Mouse (Mus musculus) G1E (cell line): ENCODE results near the gene Gpr3. TPM values are rescaled to one million over a fixed set of nuclear protein-coding genes. Genes with fewer than 3 reads are reported as not detected.

ENCODE experiments used
- ATAC-seq: 2 replicates; pipeline ENCODE4 v1.8.0; 2016; ENCODE audit warnings: mild to moderate bottlenecking; ENCODE audit not compliant: insufficient number of reproducible peaks, poor library complexity, low FRiP score, severe bottlenecking; ENCODE audit errors: extremely low read depth
- DNase-seq: peaks from one replicate; pipeline ENCODE4 v3.0.0; 2012; ENCODE audit warnings: low spot score
- H3K27me3 ChIP-seq: 2 replicates; pipeline ENCODE4 v1.6.1; 2012; ENCODE audit warnings: mild to moderate bottlenecking, low read length, inconsistent platforms; ENCODE audit not compliant: insufficient read depth
- H3K36me3 ChIP-seq: replicated peaks from 2 replicates; pipeline ENCODE3; 2012; ENCODE audit warnings: mild to moderate bottlenecking, inconsistent platforms
- H3K4me1 ChIP-seq: 2 replicates; pipeline ENCODE4 v1.6.1; 2012; ENCODE audit warnings: low read depth, low read length, inconsistent platforms, mixed read lengths; ENCODE audit not compliant: insufficient read depth
- H3K4me3 ChIP-seq: 2 replicates; pipeline ENCODE4 v1.5.1; 2012; ENCODE audit warnings: low read depth, mild to moderate bottlenecking, inconsistent platforms, low read length, moderate library complexity, mixed read lengths
- H3K9me3 ChIP-seq: replicated peaks from 2 replicates; pipeline ENCODE4 v1.6.1; 2012; ENCODE audit warnings: inconsistent platforms
- CTCF ChIP-seq: IDR thresholded peaks from 2 replicates; pipeline ENCODE4 v1.5.1; 2012; ENCODE audit warnings: low read depth, low read length, inconsistent platforms, mixed read lengths
- GATA1 ChIP-seq: IDR thresholded peaks from 2 replicates; pipeline ENCODE4 v1.6.1; 2012; ENCODE audit warnings: borderline replicate concordance, low read length, inconsistent platforms, mixed read lengths
- GATA2 ChIP-seq: IDR thresholded peaks from 2 replicates; pipeline ENCODE4 v1.6.1; 2012; ENCODE audit warnings: low read depth, low read length, inconsistent platforms, borderline replicate concordance
- POLR2AphosphoS5 ChIP-seq: IDR thresholded peaks from 2 replicates; pipeline ENCODE4 v1.6.1; 2012; ENCODE audit warnings: low read depth, low read length, inconsistent platforms; ENCODE audit not compliant: insufficient replicate concordance
- TAL1 ChIP-seq: conservative IDR thresholded peaks from 2 replicates; pipeline ENCODE4 v1.6.1; 2012; ENCODE audit warnings: low read depth, low read length, inconsistent platforms, mixed read lengths
- polyA plus RNA-seq: library from polyadenylated mRNA; stranded (reverse); fragments of >175 nt; gene quantifications from 2 replicates; pipeline ENCODE4 v1.2.3, GENCODE M21; 2012
- total RNA-seq, 2 experiments: library from RNA; stranded (forward) in 1 of 2; stranded (reverse) in 1 of 2; fragments of 200-1000 nt in 1 of 2; fragments of >200 nt in 1 of 2; fragmentation: Nextera tagmentation in 1 of 2; gene quantifications; 2 replicates each; pipeline ENCODE4 v1.2.3; 2014 to 2017

Gene Gpr3
- total and polyA plus RNA-seq, 3 experiments, result 0.10 to 0.16 TPM; not detected in 1

DNA sequence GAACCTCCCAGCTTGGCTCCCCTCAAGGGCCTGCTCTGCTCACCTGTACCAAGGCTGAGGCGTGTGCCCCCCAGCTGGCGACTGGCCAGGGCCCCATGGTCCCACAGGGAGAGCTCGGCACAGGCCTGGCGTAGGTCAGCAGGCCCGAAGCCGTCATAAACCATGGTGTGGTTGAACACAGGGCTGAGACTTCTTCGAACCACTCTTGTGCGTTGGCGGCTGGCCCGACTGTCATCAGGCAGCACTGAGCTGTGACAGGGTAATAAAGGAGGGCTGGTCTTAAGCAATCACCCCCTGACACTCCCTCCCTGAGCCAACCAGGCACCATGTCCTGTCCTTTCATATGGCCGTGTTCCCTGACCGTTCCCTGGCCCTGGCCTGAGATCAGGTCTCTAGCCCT is 41.1 kb upstream of the Gpr3 start:
- Histone ChIP-seq H3K36me3 (peaks cover 85% of the 10 kb centered on the region), H3K4me1 (peaks cover 51% of the 10 kb centered on the region), H3K27me3 (peaks cover 5% of the 10 kb centered on the region; the same call in 1 of the 2 replicates), H3K9me3 (no peaks in the 10 kb centered on the region), H3K4me3 (no peak overlapping the region)
- TF ChIP-seq TAL1 (no peak), GATA2 (no peak), POLR2AphosphoS5 (no peak), GATA1 (no peak), CTCF (no peak)
- ATAC-seq (no peak), DNase-seq (no peak)

DNA sequence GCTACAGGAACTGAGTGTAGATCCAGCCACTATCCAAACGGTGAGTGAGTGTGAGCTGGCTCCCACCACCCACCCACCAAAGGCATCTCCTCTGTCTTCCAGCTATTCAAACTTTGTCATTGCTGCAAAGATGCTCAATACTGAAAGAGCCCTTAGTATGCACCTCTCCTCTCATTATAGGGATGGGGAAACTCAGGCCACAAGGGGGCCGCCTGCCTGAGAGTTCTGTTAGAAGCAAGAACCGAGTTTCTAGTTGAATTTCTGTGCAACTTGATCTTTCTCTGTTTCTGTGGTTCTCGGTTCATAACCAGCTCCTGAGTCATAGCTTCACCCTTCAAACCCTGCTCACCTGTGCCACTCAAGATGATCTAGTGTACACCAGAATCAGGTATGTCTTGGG is 39.8 kb upstream of the Gpr3 start:
- Histone ChIP-seq H3K4me3 (no peak overlapping the region), H3K27me3 (peaks cover 3% of the 10 kb centered on the region; the same call in 1 of the 2 replicates), H3K4me1 (peaks cover 56% of the 10 kb centered on the region), H3K36me3 (peaks cover 85% of the 10 kb centered on the region), H3K9me3 (no peaks in the 10 kb centered on the region)
- ATAC-seq (no peak), DNase-seq (no peak)
- no peak for TF ChIP-seq TAL1
- TF ChIP-seq GATA1, result no peak
- no peak for TF ChIP-seq POLR2AphosphoS5
- no peak for TF ChIP-seq CTCF
- no peak for TF ChIP-seq GATA2

DNA sequence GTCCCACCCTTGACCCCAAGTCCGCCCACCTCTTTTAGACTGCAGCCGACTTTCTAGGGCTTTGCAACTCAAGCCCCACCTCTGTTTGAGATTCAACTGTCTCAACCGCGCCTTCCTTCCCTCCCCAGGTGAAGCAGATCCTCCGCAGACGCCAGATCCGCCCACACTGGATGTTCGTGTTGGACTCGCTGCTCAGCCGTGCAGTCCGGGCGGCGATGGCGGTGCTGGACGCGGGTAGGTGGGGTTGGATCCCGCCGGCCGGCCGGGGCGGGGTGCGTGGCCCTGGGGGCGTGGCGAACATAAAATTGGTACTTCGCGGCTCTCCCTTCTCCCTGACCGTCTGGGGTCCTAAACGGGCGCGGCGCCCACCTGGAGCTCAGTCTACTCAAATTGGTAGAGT is 38.9 kb upstream of the Gpr3 start:
- DNase-seq (no peak), ATAC-seq (no peak)
- H3K27me3 ChIP-seq, result peaks cover 3% of the 10 kb centered on the region; the same call in 1 of the 2 replicates
- H3K9me3 ChIP-seq, result no peaks in the 10 kb centered on the region
- H3K36me3 ChIP-seq, result peaks cover 89% of the 10 kb centered on the region
- no peak overlapping the region for H3K4me3 ChIP-seq
- H3K4me1 ChIP-seq, result peaks cover 65% of the 10 kb centered on the region
- no peak for TF ChIP-seq POLR2AphosphoS5
- TF ChIP-seq CTCF, result no peak
- TF ChIP-seq GATA1, result no peak
- no peak for TF ChIP-seq GATA2
- TF ChIP-seq TAL1, result no peak

DNA sequence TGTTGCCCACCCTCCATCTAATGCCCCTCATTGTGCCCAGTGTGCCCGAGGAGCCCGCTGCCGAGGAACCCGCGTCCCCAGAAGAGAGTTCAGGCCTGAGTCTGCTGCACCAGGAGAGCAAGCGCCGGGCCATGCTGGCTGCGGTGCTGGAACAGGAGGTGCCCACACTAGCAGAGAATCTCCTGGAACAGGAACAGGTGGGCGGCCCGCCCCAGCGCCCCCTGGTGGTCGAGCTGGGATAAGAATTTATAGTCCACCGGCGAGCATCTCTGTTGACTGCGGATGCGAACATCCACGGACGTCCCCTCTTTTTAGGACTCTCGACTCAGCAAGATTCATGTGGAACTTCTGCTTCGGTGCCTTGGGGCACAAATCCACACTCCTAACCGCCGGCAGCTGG is 38.3 kb upstream of the Gpr3 start:
- H3K27me3 ChIP-seq, result no peaks in the 10 kb centered on the region
- peaks cover 66% of the 10 kb centered on the region for H3K4me1 ChIP-seq
- no peaks in the 10 kb centered on the region for H3K9me3 ChIP-seq
- H3K4me3 ChIP-seq, result no peak overlapping the region
- DNase-seq (peak; percentile 60), ATAC-seq (no peak)
- H3K36me3 ChIP-seq, result peaks cover 90% of the 10 kb centered on the region
- TF ChIP-seq CTCF, result peak; percentile 45; the same call in 1 of the 2 replicates
- TF ChIP-seq GATA2, result no peak

DNA sequence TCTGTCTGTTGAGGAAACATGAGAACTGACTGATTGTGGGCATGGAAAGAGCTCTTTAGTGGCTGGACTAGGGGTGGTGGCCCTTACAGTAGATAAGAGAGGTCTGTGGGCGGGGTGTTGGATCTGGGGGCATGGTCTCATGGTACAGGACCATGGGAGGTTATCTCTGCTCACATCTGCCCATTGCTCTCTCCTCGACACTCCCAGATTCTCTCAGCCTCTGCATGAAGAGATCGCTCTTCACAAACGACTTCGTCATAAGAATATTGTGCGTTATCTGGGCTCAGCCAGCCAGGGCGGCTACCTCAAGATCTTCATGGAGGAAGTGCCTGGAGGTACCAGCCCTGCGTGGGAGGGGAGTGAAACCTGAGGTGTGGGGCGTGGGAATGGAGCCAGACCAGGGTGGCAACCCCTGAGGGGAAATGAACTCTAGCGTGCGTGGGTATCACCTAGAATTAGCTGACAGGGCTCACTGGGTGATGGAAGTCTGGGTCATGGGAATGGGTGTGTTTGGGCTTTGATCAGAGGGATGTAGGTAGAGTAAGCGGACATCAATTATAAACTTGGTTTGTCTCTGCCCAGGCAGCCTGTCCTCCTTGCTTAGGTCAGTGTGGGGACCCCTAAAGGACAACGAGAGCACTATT is 35.6 kb upstream of the Gpr3 start:
- ATAC-seq, result peak; percentile 95
- Histone ChIP-seq H3K9me3 (no peaks in the 10 kb centered on the region), H3K27me3 (no peaks in the 10 kb centered on the region), H3K4me1 (peaks cover 83% of the 10 kb centered on the region), H3K36me3 (peaks cover 92% of the 10 kb centered on the region), H3K4me3 (peak overlapping the region; percentile 66)
- TF ChIP-seq GATA2 (0 out of 2 replicates have a peak, but pooled peaks have one; percentile 52), TAL1 (peak; percentile 92), POLR2AphosphoS5 (no peak)
- DNase-seq, result peak; percentile 89

DNA sequence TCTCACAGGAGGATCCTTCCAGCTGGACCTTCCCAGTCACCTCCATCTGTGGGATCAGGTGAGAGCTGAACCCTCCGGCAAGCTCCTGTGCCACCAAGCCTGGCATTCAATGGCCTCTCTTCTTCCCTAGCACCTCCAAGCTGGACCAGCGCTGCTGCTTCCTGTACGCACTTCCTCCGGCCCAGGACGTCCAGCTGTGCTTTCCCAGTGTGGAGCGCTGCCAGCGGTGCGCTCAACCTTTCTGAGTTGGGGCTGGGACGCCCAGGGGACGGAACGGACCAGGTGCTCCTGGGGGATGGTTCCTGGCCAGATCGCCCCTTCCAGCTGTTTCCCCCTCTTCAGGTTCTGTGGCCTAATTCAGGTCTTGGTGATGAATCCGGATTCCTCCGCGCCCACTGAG is 34.7 kb upstream of the Gpr3 start:
- no peaks in the 10 kb centered on the region for H3K27me3 ChIP-seq
- H3K4me3 ChIP-seq, result peak overlapping the region; percentile 66; the same call in 1 of the 2 replicates
- peaks cover 92% of the 10 kb centered on the region for H3K36me3 ChIP-seq
- DNase-seq (no peak), ATAC-seq (no peak)
- H3K4me1 ChIP-seq, result peaks cover 91% of the 10 kb centered on the region
- TF ChIP-seq POLR2AphosphoS5, result no peak
- no peak for TF ChIP-seq GATA2
- no peak for TF ChIP-seq CTCF
- no peak for TF ChIP-seq GATA1
- TF ChIP-seq TAL1, result no peak
- no peaks in the 10 kb centered on the region for H3K9me3 ChIP-seq
